Mouse (Mus musculus): ENCODE measurements around the gene Nbdy.

Nbdy gene

GRCm38 (mm10) chrX:153723110-153723916 lies at the start of gene Nbdy:
Gene Nbdy, plus strand, starts transcription at chrX:153723590.
- peak; percentile 68 to 75 for DNase-seq

GRCm38 (mm10) chrX:153695782-153696395 lies 27.5 kb upstream of the Nbdy start, which contains the start of gene Kctd12b:
Gene Kctd12b, minus strand, starts transcription at chrX:153696391.
- peak; percentile 27 to 59 for DNase-seq

- no peak for DNase-seq
Observed at GRCm38 (mm10) chrX:153700463-153700862, 22.9 kb upstream of the Nbdy start.

- DNase-seq = peak; percentile 50 to 63
Observed at GRCm38 (mm10) chrX:153707735-153708134, 15.7 kb upstream of the Nbdy start.

GRCm38 (mm10) chrX:153716716-153717115 lies 6.7 kb upstream of the Nbdy start:
- no peak for DNase-seq

GRCm38 (mm10) chrX:153719602-153720001 lies 3.8 kb upstream of the Nbdy start:
- DNase-seq = peak; percentile 16 to 46

GRCm38 (mm10) chrX:153724400-153724799 lies 1.0 kb downstream of the Nbdy start:
- DNase-seq = peak; percentile 9

- DNase-seq = peak; percentile 2 to 12
Observed at GRCm38 (mm10) chrX:153735697-153736096, 12.3 kb downstream of the Nbdy start.

GRCm38 (mm10) chrX:153742493-153742892 lies 19.1 kb downstream of the Nbdy start:
- DNase-seq = no peak

GRCm38 (mm10) chrX:153749230-153749629 lies 25.8 kb downstream of the Nbdy start:
- no peak for DNase-seq

All from kidney, postnatal 4 days (tissue).